Mouse (Mus musculus) telencephalon, adult 2 months (tissue): ENCODE data around the gene Wtap.
"Not testable (repeated sequence)": the region's sequence is repeated elsewhere in the genome, so short reads cannot be mapped to it uniquely, and the experiment has no call there.

Source experiments
- DNase-seq: peaks from one replicate; pipeline ENCODE4 v3.0.0-alpha.2; 2011; ENCODE audit warnings: low read depth, low spot score

Wtap gene

DNA sequence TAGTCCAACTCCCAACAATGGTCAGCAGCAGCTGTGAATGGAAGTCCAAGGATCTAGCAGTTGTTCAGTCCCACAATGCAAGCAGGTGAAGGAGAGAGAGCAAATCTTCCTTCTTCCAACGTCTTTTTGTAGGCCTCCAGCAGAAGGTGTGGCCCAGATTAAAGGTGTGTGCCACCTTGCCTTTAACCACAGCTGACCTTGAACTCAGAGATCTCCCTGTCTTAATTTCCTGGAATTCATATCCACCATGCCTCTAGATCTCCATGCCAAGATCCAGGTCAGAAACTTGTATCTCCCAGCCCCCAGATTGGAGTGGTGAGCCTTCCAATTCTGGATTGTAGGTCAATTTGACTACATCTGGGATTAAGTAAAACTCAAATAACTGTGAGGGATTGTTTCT, at the start of gene Wtap:
Wtap (minus strand) TSS at position 101 of the 400 bp plus-strand sequence.
- no peak for DNase-seq

DNA sequence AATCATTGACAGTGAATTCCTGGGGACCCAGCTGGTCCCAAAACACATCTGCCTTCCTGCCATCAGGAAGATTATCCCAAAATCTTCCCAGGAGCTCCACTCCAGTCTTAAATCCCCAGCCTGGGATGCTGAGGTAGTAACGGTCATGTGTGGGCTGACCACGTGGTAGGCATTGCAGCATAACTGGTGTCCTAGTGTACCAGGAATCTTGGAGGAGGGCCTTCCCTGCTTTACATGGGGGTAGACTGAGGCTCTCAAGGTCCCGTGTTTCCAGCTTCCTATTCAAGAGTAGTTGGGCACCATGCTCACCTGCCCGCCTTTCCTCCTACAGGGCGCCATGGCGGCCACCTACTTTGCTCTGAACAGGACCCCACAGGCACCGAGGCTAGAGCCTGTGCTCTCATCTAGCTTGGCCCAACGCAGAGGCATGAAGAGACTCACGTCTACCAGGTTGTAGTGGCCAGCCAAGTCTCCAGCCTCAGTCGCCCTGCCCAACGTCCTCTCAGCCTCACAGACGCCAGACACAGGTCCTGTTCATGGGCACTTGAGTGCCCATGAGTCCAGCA, 42.7 kb upstream of the Wtap start:
- DNase-seq, result not testable (repeated sequence)

DNA sequence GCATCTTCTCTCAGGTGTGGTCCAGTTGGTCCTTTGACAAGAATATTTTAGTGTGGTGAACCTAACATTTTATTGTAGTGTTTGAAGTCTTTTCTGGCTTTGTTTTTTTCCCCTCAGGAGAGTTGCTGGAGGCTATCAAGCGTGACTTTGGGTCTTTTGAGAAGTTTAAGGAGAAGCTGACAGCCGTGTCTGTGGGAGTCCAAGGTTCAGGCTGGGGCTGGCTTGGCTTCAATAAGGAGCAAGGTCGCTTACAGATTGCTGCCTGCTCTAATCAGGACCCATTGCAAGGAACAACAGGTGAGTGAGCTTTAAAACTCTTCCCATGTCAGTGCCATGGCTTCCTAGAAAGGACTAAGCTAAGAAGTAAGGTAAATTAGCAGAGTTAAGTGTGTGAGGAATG, 19.3 kb upstream of the Wtap start:
- DNase-seq, result no peak

GRCm38 (mm10) chr17:13009887-13010286, 15.9 kb upstream of the Wtap start:
- DNase-seq, result peak; percentile 64

DNA sequence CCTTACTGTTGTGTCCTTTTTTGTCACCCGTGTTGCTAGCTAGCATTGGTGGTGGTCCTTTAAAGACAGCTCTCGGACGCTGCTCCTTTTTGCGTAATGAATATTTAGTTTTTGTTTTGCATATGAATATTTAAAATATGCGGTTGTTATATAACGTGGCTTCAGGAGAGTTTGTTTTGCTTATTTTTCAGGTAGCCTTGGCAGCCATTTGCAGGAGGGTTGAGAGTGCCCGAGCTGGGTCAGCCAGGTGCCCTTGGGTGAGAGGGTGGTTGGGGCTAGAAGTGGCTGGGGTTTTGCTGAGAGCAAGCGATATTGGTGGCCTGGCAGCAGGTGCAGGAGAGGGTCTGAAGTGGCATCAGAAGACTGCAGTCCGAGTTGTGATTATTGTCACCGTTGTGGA, 14.6 kb upstream of the Wtap start:
- no peak for DNase-seq

DNA sequence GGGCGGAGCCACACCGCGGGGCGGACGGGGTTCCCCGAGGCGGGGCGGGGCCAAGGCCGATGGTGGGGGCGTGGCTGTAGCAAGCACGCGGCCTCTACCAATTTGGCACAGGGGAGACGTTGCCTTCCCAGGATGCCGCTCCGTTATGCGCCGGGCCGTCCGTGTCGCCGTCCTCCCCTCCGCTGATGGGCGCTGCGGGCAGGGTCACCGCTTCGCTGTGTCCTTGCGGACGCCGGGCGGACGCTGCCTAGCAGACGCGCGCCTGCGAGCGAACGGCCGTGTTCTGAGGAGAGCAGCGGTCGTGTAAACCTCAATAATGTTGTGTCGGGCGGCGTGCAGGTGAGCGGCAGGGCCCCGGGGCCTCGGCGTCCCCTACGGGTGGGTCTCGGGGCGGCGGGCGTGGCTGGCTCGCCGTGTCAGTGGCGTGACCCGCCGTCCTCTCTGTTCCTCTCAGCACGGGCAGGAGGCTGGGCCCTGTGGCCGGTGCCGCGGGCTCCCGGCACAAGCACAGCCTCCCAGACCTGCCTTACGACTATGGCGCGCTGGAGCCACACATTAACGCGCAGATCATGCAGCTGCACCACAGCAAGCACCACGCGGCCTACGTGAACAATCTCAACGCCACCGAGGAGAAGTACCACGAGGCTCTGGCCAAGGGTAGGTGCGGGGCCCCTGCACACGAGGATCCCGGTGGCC, 13.9 kb upstream of the Wtap start:
- DNase-seq, result peak; percentile 97

- no peak for DNase-seq
These were observed 13.0 kb upstream of the Wtap start for GRCm38 (mm10) chr17:13006984-13007383.

DNA sequence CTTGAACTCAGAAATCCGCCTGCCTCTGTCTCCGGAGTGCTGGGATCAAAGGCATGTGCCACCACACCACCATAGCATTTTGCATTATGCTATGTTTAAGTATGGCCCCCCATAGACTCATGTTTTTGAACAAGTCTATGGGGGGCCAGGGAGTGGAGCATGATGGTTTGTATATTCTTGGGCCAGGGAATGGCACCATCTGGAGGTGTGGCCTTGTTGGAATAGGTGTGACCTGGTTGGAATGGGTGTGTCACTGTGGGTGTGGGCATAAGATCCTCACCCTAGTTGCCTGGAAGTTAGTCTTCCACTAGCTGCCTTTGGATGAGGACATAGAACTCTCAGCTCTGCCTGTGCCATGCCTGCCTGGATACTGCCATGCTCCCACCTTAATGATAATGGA, 12.6 kb upstream of the Wtap start, which contains the start of gene Sod2:
Sod2 (plus strand) TSS at position 301 of the 400 bp plus-strand sequence.
- not testable (repeated sequence) for DNase-seq

GRCm38 (mm10) chr17:13004436-13004835, 10.5 kb upstream of the Wtap start:
- not testable (repeated sequence) for DNase-seq

GRCm38 (mm10) chr17:13002243-13002642, 8.3 kb upstream of the Wtap start:
- not testable (repeated sequence) for DNase-seq

GRCm38 (mm10) chr17:12999069-12999468, 5.1 kb upstream of the Wtap start:
- no peak for DNase-seq

GRCm38 (mm10) chr17:12997890-12998289, 3.9 kb upstream of the Wtap start:
- DNase-seq, result no peak

DNA sequence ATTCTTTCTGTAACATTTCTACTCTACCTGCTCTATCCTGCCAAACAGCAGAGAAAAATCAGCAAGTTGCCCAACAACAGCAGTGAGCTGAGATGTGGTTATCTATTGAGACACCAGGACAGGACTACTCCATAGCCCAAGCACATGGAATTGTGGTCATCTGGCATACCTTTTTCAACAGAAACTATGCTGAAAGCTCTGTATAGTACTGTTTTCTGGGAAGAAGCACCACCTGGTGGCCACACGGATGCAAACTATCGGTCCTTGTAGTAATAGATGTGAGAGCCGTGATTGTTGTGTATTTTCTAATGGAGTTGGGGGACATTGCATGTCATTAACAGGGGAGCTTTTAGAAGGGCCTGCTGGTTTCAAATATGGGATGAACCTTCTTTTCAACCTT, 2.4 kb upstream of the Wtap start:
- no peak for DNase-seq

- peak; percentile 96 for DNase-seq
These were observed 1.4 kb downstream of the Wtap start for GRCm38 (mm10) chr17:12992470-12992991.

DNA sequence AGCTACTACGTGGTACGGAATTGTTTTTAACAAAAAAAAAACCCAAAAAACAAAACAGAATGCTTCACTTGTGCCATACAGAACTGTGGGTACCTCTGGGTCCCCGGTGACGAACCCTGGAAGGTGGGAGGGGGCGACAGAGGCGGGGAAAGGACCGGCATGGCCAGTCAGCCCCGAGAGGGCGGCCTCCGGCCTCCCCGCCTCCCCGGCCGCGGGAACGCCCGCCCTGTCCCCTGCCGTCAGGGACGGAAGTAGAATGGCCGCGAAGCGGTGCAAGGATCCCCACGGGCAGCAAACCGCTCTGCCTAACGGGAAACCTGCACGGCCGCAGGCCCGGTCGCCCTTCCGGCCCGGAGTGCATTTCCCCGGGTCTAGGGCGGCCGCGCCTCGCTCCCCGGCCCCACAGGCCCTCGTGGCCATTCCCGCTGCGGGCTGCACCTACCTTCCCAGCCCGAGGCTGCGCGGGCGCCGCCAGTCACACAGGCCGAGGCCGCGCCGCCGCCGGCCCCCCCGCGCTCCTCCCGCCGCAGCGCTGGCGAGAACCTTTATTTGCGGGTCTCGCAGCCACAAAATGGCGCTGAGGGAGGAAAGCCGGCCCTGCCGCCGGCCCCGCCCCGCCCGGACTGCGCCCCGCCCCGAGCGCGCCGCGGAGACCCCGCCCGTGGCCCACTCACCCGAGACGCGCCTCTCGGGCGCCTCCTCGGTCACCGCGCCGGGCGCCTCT, 2.2 kb downstream of the Wtap start:
- peak; percentile 50 for DNase-seq

GRCm38 (mm10) chr17:12991194-12991634, 2.8 kb downstream of the Wtap start:
- no peak for DNase-seq

DNA sequence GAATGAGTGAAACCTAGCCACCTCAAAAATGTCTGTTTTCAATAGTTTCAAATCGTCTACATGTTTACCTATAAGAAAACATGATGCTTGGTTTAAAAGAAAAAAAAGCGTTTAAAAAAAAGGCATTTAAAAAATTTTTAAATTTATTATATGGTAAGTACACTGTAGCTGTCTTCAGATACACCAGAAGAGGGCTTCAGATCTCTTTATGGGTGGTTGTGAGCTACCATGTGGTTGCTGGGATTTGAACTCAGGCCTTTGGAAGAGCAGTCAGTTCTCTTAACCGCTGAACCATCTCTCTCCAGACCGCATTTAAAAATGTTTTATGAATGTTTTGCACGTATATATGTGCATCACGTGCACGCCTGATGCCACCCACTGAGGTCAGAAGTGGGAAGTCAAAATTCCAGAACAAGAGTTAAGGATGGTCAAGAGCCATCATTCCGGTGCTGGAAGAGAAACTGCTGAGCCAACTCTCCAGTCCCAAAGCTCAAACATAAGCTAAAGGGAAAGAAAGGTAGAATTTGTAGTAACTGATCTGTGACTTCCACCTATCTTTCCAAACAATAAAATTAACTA, 3.3 kb downstream of the Wtap start:
- DNase-seq, result no peak

DNA sequence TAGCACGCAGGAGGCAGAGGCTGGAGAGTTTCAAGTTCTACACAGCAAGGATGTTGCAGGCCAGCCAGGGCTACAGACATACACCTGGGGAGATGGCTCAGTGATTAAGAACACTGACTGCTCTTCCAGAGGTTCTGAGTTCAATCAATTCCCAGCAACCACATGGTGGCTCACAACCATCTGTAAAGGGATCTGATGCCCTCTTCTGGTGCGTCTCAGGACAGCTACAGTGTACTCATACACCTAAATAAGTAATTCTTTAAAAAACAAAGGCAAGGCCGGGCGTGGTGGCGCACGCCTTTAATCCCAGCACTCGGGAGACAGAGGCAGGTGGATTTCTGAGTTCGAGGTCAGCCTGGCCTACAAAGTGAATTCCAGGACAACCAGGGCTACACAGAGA, 5.9 kb downstream of the Wtap start:
- not testable (repeated sequence) for DNase-seq

GRCm38 (mm10) chr17:12983988-12984387, 10.0 kb downstream of the Wtap start:
- no peak for DNase-seq

DNA sequence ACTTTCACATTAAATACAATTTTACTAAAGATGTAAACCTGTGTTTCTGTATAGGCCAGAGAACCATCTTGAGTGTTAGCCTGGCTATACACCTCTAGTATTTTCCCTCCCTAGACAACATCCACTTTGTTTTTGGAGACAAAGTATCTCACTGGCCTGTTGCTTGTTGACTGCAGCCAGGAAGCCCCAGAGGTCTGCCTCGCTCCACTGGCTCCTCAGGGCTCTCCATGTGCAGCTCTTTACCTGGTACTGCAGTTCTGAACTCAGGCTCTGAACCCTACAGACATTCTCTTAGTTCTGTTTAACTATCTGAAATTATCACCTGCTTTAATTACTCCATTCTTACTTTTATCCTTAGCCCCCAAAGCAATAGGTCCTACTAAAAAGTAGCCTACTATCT, 15.4 kb downstream of the Wtap start:
- DNase-seq, result no peak

GRCm38 (mm10) chr17:12973851-12974250, 20.1 kb downstream of the Wtap start:
- no peak for DNase-seq

GRCm38 (mm10) chr17:12967173-12967572, 26.8 kb downstream of the Wtap start:
- DNase-seq, result no peak
